Mouse (Mus musculus): Measurements from ENCODE around the gene Ncoa3. TPM values are rescaled to one million over a fixed set of nuclear protein-coding genes. Genes with fewer than 3 reads are reported as not detected.
"Not testable (repeated sequence)": the region's sequence is repeated elsewhere in the genome, so short reads cannot be mapped to it uniquely, and the experiment has no call there.

Ncoa3 gene
- 10 to 100 TPM; 30.7 to 33.5 TPM for total RNA-seq (2021)
- long read RNA-seq, full-length matches to known transcripts: 1 of 3 reads
- long read RNA-seq, partial matches to known transcripts: 2 of 3 reads
- long read RNA-seq, other reads (novel, unspliced or antisense): 0 of 3 reads

- DNase-seq (ENCODE audit: low spot score in 2 of 2): peak; percentile 87 to 93
Observed at GRCm38 (mm10) chr2:165992270-165993172, at the start of gene Ncoa3. Gene Ncoa3, plus strand, starts transcription at chr2:165992636.

- no peak for DNase-seq (ENCODE audit: low spot score in 2 of 2)
Observed at GRCm38 (mm10) chr2:165943113-165943512, 49.3 kb upstream of the Ncoa3 start.

GRCm38 (mm10) chr2:165944576-165945351 is 47.7 kb upstream of the Ncoa3 start:
- DNase-seq (ENCODE audit: low spot score in 2 of 2): no peak

- DNase-seq (ENCODE audit: low spot score in 2 of 2): no peak
Observed at GRCm38 (mm10) chr2:165946046-165946564, 46.3 kb upstream of the Ncoa3 start.

GRCm38 (mm10) chr2:165948007-165948406 is 44.4 kb upstream of the Ncoa3 start:
- no peak for DNase-seq (ENCODE audit: low spot score in 2 of 2)

- not testable (repeated sequence) for DNase-seq (ENCODE audit: low spot score in 2 of 2)
Observed at GRCm38 (mm10) chr2:165948785-165949184, 43.7 kb upstream of the Ncoa3 start.

- DNase-seq (ENCODE audit: low spot score in 2 of 2): no peak
Observed at GRCm38 (mm10) chr2:165949719-165950118, 42.7 kb upstream of the Ncoa3 start.

GRCm38 (mm10) chr2:165951432-165952068 is 40.9 kb upstream of the Ncoa3 start:
- peak in 1 of 2 experiments; percentile 29 for DNase-seq (ENCODE audit: low spot score in 2 of 2)

GRCm38 (mm10) chr2:165954872-165955271 is 37.6 kb upstream of the Ncoa3 start:
- DNase-seq (ENCODE audit: low spot score in 2 of 2): peak in 1 of 2 experiments; percentile 16

- no peak for DNase-seq (ENCODE audit: low spot score in 2 of 2)
Observed at GRCm38 (mm10) chr2:165955386-165955785, 37.0 kb upstream of the Ncoa3 start.

GRCm38 (mm10) chr2:165956096-165956740 is 36.2 kb upstream of the Ncoa3 start:
- DNase-seq (ENCODE audit: low spot score in 2 of 2): no peak

GRCm38 (mm10) chr2:165957257-165957828 is 35.1 kb upstream of the Ncoa3 start:
- no peak for DNase-seq (ENCODE audit: low spot score in 2 of 2)

- DNase-seq (ENCODE audit: low spot score in 2 of 2): no peak
Observed at GRCm38 (mm10) chr2:165958556-165958955, 33.9 kb upstream of the Ncoa3 start.

GRCm38 (mm10) chr2:165960695-165961094 is 31.7 kb upstream of the Ncoa3 start:
- no peak for DNase-seq (ENCODE audit: low spot score in 2 of 2)

GRCm38 (mm10) chr2:165962824-165963223 is 29.6 kb upstream of the Ncoa3 start:
- DNase-seq (ENCODE audit: low spot score in 2 of 2): no peak

- no peak for DNase-seq (ENCODE audit: low spot score in 2 of 2)
Observed at GRCm38 (mm10) chr2:165964121-165964520, 28.3 kb upstream of the Ncoa3 start.

- no peak for DNase-seq (ENCODE audit: low spot score in 2 of 2)
Observed at GRCm38 (mm10) chr2:165967076-165967475, 25.4 kb upstream of the Ncoa3 start.

- peak in 1 of 2 experiments; percentile 27 for DNase-seq (ENCODE audit: low spot score in 2 of 2)
Observed at GRCm38 (mm10) chr2:165967823-165968555, 24.4 kb upstream of the Ncoa3 start.

- no peak for DNase-seq (ENCODE audit: low spot score in 2 of 2)
Observed at GRCm38 (mm10) chr2:165968876-165969275, 23.6 kb upstream of the Ncoa3 start.

Measured in layer of hippocampus, postnatal 10 days (tissue).